Mouse (Mus musculus) forebrain, postnatal 0 days (tissue): ENCODE measurements at regions not wholly inside any gene's neighbourhood (a gene's known extent, or its start where the extent isn't known, plus 50 kb on each side); places are given as distances from the start of the nearest gene placed in this dataset.

ENCODE experiments used
- ATAC-seq: fragments of 200-750 bp; cut with Nextera tagmentation; 2 replicates; pipeline ENCODE4 v1.8.0; 2017; ENCODE audit warnings: mild to moderate bottlenecking, moderate library complexity
- DNase-seq: peaks from one replicate; pipeline ENCODE4 v3.0.0-alpha.2; 2015
- H3K27ac ChIP-seq: fragments of 300-500 bp; sonication (generic); 2 replicates; pipeline ENCODE4 v1.5.1; 2014; ENCODE audit warnings: low read depth, mild to moderate bottlenecking, antibody characterized with exemption, low read length, moderate library complexity, mixed read lengths
- H3K27me3 ChIP-seq: fragments of 300-500 bp; sonication (generic); 2 replicates; pipeline ENCODE4 v1.6.1; 2014; ENCODE audit warnings: mild to moderate bottlenecking, low read length, mixed read lengths; ENCODE audit not compliant: insufficient read depth
- H3K36me3 ChIP-seq: fragments of 300-500 bp; sonication (generic); 2 replicates; pipeline ENCODE4 v1.6.1; 2014; ENCODE audit warnings: mild to moderate bottlenecking, moderate library complexity; ENCODE audit not compliant: insufficient read depth
- H3K4me1 ChIP-seq: fragments of 300-500 bp; sonication (generic); 2 replicates; pipeline ENCODE4 v1.6.1; 2014; ENCODE audit warnings: antibody characterized with exemption; ENCODE audit not compliant: insufficient read depth
- H3K4me2 ChIP-seq: fragments of 300-500 bp; sonication (generic); 2 replicates; pipeline ENCODE4 v1.6.1; 2014; ENCODE audit warnings: low read depth, mild to moderate bottlenecking, moderate library complexity
- H3K4me3 ChIP-seq: fragments of 300-500 bp; sonication (generic); 2 replicates; pipeline ENCODE4 v1.5.1; 2014; ENCODE audit warnings: low read depth, low read length, mixed read lengths
- H3K9ac ChIP-seq: fragments of 300-500 bp; sonication (generic); 2 replicates; pipeline ENCODE4 v1.6.1; 2014; ENCODE audit warnings: mild to moderate bottlenecking
- H3K9me3 ChIP-seq: fragments of 300-500 bp; sonication (generic); 2 replicates; pipeline ENCODE4 v1.6.1; 2016; ENCODE audit warnings: low read length
- CTCF ChIP-seq: sonication (generic); IDR thresholded peaks from 2 replicates; pipeline ENCODE4 v1.5.1; 2016; ENCODE audit warnings: antibody characterized with exemption, control low read depth, low read depth
- WGBS: fragments of 180-500 bp; shearing (Covaris S2); extraction: QIAGEN DNeasy Blood & Tissue Kit; methylation state at CpG from one replicate; pipeline ENCODE4 v1.1.7; 2014; 5-methylcytosine and 5-hydroxymethylcytosine counted together

DNA sequence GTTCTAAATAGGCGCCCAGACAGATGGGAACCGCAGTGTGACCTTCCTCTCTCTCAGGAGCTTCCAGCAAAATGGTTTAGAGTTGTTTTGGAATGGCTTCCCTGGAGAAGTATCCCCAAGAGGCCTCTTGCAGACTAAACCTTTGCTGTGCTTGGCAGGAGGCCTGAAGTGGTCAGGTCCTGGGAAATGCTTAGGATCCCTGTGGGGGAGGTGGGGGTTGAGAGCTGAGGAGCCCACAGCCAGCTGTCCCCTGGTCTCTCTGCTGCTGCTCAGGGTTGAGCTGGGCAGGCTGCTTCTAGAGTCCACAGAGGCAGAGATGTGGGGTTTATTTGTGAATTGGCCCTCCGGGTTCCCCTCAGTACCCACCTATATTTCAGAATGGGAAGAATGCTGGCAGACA is 331.3 kb downstream of the Gm826 start:
- no peak for TF ChIP-seq CTCF
- WGBS = 68% methylated on average over 3 of the region's 3 CpGs
- DNase-seq (no peak), ATAC-seq (no peak)
- H3K4me2 ChIP-seq = no peak overlapping the region
- no peaks in the 10 kb centered on the region for H3K27me3 ChIP-seq
- H3K9me3 ChIP-seq = no peaks in the 10 kb centered on the region
- H3K27ac ChIP-seq = no peak overlapping the region
- no peak overlapping the region for H3K9ac ChIP-seq
- H3K36me3 ChIP-seq = no peaks in the 10 kb centered on the region
- no peaks in the 10 kb centered on the region for H3K4me1 ChIP-seq
- H3K4me3 ChIP-seq = no peak overlapping the region

DNA sequence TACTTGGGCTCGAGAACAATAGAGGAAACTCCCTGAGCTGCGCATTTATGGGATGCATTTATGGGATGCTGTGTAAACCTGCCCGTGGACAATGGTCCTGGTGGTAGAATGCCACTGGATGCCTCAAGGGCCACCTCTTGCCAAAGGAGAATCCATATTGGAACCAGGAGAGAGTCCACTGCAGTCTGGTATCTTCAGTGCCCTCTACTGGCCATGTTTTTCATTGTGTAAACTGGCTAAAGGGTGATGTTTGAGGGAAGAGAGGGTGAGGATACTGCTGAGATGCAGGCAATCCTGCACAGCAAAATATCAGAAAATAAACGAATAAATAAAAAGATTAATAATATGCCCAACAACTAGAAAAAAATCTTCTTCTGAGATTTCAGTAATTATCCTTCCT is 333.5 kb downstream of the Gm826 start:
- 74% methylated on average over 4 of the region's 4 CpGs for WGBS
- no peak overlapping the region for H3K9ac ChIP-seq
- peak; percentile 48 for TF ChIP-seq CTCF
- no peaks in the 10 kb centered on the region for H3K9me3 ChIP-seq
- H3K4me2 ChIP-seq = no peak overlapping the region
- H3K27me3 ChIP-seq = no peaks in the 10 kb centered on the region
- ATAC-seq (no peak), DNase-seq (no peak)
- no peaks in the 10 kb centered on the region for H3K36me3 ChIP-seq
- H3K27ac ChIP-seq = no peak overlapping the region
- no peak overlapping the region for H3K4me3 ChIP-seq
- H3K4me1 ChIP-seq = no peaks in the 10 kb centered on the region

DNA sequence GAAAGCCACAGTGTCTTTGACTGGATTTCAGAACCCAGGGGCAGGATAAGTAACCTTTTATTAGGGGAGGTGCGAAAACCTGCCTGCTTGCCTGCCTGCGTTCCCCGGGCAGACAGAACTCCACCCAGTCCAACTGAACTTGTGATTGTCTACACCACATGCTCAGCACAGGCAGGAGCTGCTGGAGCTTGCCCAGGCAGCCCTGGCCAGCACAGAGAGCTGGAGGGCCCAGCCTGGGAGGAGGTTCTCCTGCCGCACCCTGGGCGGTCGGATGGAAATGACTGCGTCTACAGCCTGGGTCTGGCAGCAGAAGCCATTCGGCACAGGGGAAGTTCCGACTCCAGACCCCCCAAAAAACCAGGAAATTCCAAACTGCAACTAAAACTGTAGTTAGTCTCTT is 336.6 kb downstream of the Gm826 start:
- Histone ChIP-seq H3K4me3 (no peak overlapping the region), H3K9me3 (no peaks in the 10 kb centered on the region), H3K4me1 (no peaks in the 10 kb centered on the region), H3K36me3 (no peaks in the 10 kb centered on the region), H3K27me3 (no peaks in the 10 kb centered on the region), H3K9ac (no peak overlapping the region), H3K27ac (no peak overlapping the region), H3K4me2 (no peak overlapping the region)
- ATAC-seq (no peak), DNase-seq (no peak)
- WGBS = 87% methylated on average over 9 of the region's 9 CpGs
- TF ChIP-seq CTCF = no peak

DNA sequence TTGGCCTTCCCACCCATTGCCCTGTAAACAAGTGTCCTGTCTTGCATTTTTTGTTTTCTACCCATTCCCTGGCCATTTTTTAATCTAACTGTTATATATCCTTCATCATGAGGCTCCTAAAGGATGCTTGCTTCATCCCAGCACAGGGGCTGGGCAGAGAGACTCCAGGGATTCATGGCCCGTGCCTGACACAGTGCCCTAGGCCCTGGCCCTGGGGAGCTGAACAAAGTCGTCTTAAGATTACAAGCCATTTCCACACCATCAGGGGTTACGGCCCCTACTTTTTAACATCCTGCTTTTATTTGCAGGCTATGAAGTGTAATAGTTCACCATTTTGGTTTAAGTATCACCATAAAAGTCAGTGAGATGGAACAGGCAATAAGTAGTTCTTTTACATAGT is 339.5 kb downstream of the Gm826 start:
- Histone ChIP-seq H3K36me3 (no peaks in the 10 kb centered on the region), H3K9ac (no peak overlapping the region), H3K27me3 (no peaks in the 10 kb centered on the region), H3K4me3 (no peak overlapping the region), H3K4me1 (no peaks in the 10 kb centered on the region), H3K4me2 (no peak overlapping the region), H3K27ac (no peak overlapping the region), H3K9me3 (no peaks in the 10 kb centered on the region)
- ATAC-seq = no peak
- WGBS = 90% methylated on average over 3 of the region's 3 CpGs
- TF ChIP-seq CTCF = no peak
- DNase-seq = no peak

DNA sequence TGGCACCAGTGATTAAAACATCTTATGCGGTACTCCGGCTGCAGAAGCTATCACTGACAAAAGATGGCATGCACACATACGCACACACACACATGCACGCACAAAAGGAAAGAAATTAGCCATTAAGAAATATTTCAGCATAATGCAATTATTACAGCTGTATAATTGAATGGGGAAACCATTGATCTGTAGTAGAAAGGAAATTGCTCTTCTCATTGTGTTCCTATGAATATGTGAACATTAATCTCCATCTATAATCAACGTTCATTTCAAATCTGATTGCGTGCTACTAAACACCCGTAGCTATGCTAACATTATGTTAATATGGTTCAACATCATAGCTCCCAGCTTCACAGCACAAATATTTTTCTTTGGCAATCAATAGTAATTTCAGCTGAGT is 347.2 kb downstream of the Gm826 start:
- Histone ChIP-seq H3K9me3 (no peaks in the 10 kb centered on the region), H3K4me2 (no peak overlapping the region), H3K9ac (no peak overlapping the region), H3K4me3 (no peak overlapping the region), H3K27me3 (no peaks in the 10 kb centered on the region), H3K36me3 (no peaks in the 10 kb centered on the region), H3K4me1 (no peaks in the 10 kb centered on the region), H3K27ac (no peak overlapping the region; the same call in 1 of the 2 replicates)
- peak; percentile 58; the same call in 1 of the 2 replicates for ATAC-seq
- TF ChIP-seq CTCF = no peak
- peak; percentile 19 for DNase-seq
- WGBS = 69% methylated on average over 7 of the region's 7 CpGs

DNA sequence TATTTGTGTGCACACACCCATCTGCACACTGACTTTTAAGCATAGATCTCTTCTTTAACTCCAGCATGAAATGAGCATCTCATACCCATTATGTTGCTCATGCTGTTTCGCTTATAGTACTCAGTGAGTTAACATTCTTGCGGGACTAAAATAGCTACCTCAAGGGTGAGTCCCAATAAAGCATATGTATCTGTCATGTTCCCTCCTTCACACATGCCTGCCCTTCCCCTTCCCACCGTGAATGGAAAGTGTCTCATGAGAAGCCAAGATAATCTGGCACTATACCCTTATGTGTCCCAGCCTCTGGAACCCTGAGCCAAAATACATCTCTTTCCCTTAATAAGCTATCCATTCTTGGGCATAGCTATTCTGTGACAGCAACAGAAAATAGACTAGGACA is 352.3 kb downstream of the Gm826 start:
- no peaks in the 10 kb centered on the region for H3K4me1 ChIP-seq
- 70% methylated on average over 3 of the region's 3 CpGs for WGBS
- no peaks in the 10 kb centered on the region for H3K36me3 ChIP-seq
- H3K4me3 ChIP-seq = no peak overlapping the region
- H3K4me2 ChIP-seq = no peak overlapping the region
- H3K9ac ChIP-seq = no peak overlapping the region
- no peak for ATAC-seq
- no peak for TF ChIP-seq CTCF
- DNase-seq = no peak
- H3K27ac ChIP-seq = no peak overlapping the region
- H3K9me3 ChIP-seq = no peaks in the 10 kb centered on the region
- no peaks in the 10 kb centered on the region for H3K27me3 ChIP-seq

DNA sequence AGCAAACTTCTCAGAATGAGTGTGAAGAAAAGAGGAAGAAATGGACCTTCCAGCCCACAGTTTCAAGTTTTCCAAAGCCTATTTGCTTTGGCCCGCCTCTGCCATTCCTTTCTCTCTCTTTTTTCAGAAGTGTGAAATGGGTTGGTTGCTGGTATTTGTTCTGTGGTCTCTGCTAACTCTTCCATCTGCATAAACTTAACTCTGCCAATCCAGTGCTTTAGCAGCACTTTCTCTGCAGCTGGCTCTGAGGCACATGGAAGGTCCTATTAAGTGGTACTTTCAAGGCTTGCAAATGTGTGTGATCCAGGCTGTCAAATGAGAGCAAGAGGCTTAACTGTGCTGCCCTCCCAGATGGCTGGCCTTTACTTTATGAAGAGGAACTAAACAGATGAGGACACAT is 383.6 kb downstream of the Gm826 start:
- WGBS = 70% methylated on average over 1 of the region's 1 CpGs
- DNase-seq = no peak

DNA sequence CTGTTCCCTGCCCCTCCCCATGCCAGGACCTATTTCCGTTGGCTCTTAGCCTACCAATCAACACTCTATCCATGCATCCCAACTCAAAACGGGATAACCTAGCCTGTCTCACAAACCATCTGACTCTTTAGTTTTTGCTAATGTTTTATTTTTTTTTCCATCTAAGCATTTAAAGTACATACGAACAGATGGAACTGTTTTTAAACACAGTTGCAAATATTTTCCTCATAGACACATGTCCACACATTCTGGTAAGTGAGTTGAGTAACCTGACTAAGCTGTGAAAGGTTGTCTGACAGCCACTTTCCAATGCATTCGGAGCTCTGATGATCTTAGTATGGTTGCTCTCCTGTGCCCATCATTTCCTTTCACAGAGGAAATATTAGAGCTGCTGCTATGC is 384.9 kb downstream of the Gm826 start:
- H3K9ac ChIP-seq = no peak overlapping the region
- H3K27me3 ChIP-seq = peaks cover 7% of the 10 kb centered on the region; the same call in 1 of the 2 replicates
- H3K4me3 ChIP-seq = no peak overlapping the region
- no peaks in the 10 kb centered on the region for H3K9me3 ChIP-seq
- H3K4me1 ChIP-seq = no peaks in the 10 kb centered on the region
- WGBS = 64% methylated on average over 4 of the region's 4 CpGs
- TF ChIP-seq CTCF = no peak
- no peak overlapping the region for H3K27ac ChIP-seq
- peak; percentile 55 for DNase-seq
- H3K4me2 ChIP-seq = no peak overlapping the region
- ATAC-seq = peak; percentile 45; the same call in 1 of the 2 replicates
- no peaks in the 10 kb centered on the region for H3K36me3 ChIP-seq

More for the DNA sequence above, 383.6 kb downstream of the Gm826 start:
- ATAC-seq = no peak
- no peak for TF ChIP-seq CTCF
- H3K4me3 ChIP-seq = no peak overlapping the region
- H3K4me1 ChIP-seq = no peaks in the 10 kb centered on the region
- H3K36me3 ChIP-seq = no peaks in the 10 kb centered on the region
- no peaks in the 10 kb centered on the region for H3K9me3 ChIP-seq
- H3K4me2 ChIP-seq = no peak overlapping the region
- peaks cover 7% of the 10 kb centered on the region; the same call in 1 of the 2 replicates for H3K27me3 ChIP-seq
- H3K27ac ChIP-seq = no peak overlapping the region
- H3K9ac ChIP-seq = no peak overlapping the region
